ENCODE assay signal across 33 mouse cellular contexts in the genomic region with DNA sequence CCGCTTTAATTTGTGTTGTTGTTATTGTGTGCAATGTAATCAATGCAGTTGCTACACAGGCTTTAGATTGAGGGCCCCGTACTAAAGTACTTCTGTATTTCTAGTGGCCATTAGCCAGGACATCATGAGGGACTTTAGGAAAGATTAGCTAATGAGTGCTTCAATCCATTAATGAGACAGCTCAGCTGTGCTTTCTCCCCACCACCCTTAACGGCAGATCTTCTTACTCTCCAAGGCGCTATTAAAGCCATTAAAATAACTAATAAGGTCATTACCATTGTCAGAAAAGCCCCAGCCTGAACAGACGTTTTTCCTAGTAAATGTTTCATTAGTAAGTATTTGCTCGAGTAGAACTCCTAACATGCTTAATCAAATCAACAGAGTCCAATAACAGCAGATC. TPM values are rescaled to one million over a fixed set of nuclear protein-coding genes. Genes with fewer than 3 reads are reported as not detected.
DNase-seq lines count a peak whose midpoint lies in the region; ATAC-seq and TF ChIP-seq lines count a peak whose summit lies in the region.
"Had no signal": no experiment of that assay in that cellular context is flagged by ENCODE, and none has a peak within 500 bp of the region (broad histone marks: within the 10 kb centered on the region; RNA-seq: fewer than 3 reads in every experiment).

No protein-coding gene starts in this region.

- intact Hi-C loops in gastrocnemius, postnatal 36 days (cut with DNase I): no loop called here

- H3K27ac ChIP-seq in forebrain, embryonic 16.5 days (ENCODE audit: low read length): no peak overlapping the region
- no peak overlapping the region for H3K27ac ChIP-seq in forebrain, embryonic 12.5 days
- H3K27ac ChIP-seq in midbrain, embryonic 14.5 days (replicated peaks; ENCODE audit: low read depth, low read length): no peak overlapping the region
- no peak overlapping the region for H3K27ac ChIP-seq in midbrain, embryonic 13.5 days
- peak overlapping the region; percentile 35; the same call in 1 of the 2 replicates for H3K27ac ChIP-seq in embryonic fibroblast, embryonic 13.5 days (ENCODE audit: insufficient read depth, low read length)
- H3K27ac ChIP-seq in hindbrain, postnatal 0 days: no peak overlapping the region
- H3K27ac ChIP-seq: embryonic facial prominence, embryonic 13.5 days; limb, embryonic 10.5 days; liver, embryonic 15.5 days had no signal

- H3K4me3 ChIP-seq in forebrain, embryonic 16.5 days (replicated peaks; ENCODE audit: low read length): no peak overlapping the region
- H3K4me3 ChIP-seq in forebrain, embryonic 12.5 days (replicated peaks): no peak overlapping the region
- no peak overlapping the region for H3K4me3 ChIP-seq in midbrain, embryonic 14.5 days (replicated peaks; ENCODE audit: low read depth, low read length)
- H3K4me3 ChIP-seq in midbrain, embryonic 13.5 days (replicated peaks): no peak overlapping the region
- no peak overlapping the region for H3K4me3 ChIP-seq in embryonic fibroblast, embryonic 13.5 days (ENCODE audit: insufficient read depth, low read length)
- no peak overlapping the region for H3K4me3 ChIP-seq in hindbrain, postnatal 0 days (ENCODE audit: low read length)
- H3K4me3 ChIP-seq: embryonic facial prominence, embryonic 13.5 days; limb, embryonic 10.5 days; liver, embryonic 15.5 days had no signal

- ATAC-seq in forebrain, embryonic 16.5 days: peak; percentile 61
- ATAC-seq in forebrain, embryonic 12.5 days (ENCODE audit: low FRiP score): no peak
- no peak for ATAC-seq in midbrain, embryonic 14.5 days (ENCODE audit: low FRiP score, low TSS enrichment)
- ATAC-seq in midbrain, embryonic 13.5 days: no peak
- ATAC-seq in hindbrain, postnatal 0 days: no peak
- ATAC-seq: lung, postnatal 0 days had no signal

- WGBS in forebrain, embryonic 16.5 days: 13% methylated on average over 6 of the region's 6 CpGs
- WGBS in forebrain, embryonic 12.5 days: 34% methylated on average over 6 of the region's 6 CpGs
- WGBS in midbrain, embryonic 14.5 days: 63% methylated on average over 6 of the region's 6 CpGs
- 58% methylated on average over 6 of the region's 6 CpGs for WGBS in midbrain, embryonic 13.5 days
- WGBS in hindbrain, postnatal 0 days: 57% methylated on average over 6 of the region's 6 CpGs

- peak; percentile 4 for DNase-seq in midbrain, embryonic 14.5 days
- DNase-seq in hindbrain, postnatal 0 days (ENCODE audit: low spot score): peak; percentile 7
- DNase-seq in gastrocnemius, postnatal 36 days: no peak
- no peak for DNase-seq in urinary bladder, postnatal 10 days (ENCODE audit: low spot score)
- DNase-seq: adrenal gland, adult 2 months; B cell, adult 2 months; cerebellum, adult 18-20 months; cerebellum, postnatal 14 days; gastrocnemius, postnatal 10 days; heart, adult 11 months; kidney, adult 2 months; kidney, postnatal 14 days; liver; right cerebral cortex, postnatal 25 days; spleen, adult 18-20 months had no signal

- no peak overlapping the region for H3K9ac ChIP-seq in forebrain, embryonic 16.5 days (replicated peaks; ENCODE audit: low read depth, low read length)
- H3K9ac ChIP-seq in forebrain, embryonic 12.5 days: no peak overlapping the region
- H3K9ac ChIP-seq in midbrain, embryonic 14.5 days (replicated peaks; ENCODE audit: low read length): no peak overlapping the region
- no peak overlapping the region for H3K9ac ChIP-seq in midbrain, embryonic 13.5 days (replicated peaks)
- H3K9ac ChIP-seq in hindbrain, postnatal 0 days (replicated peaks; ENCODE audit: low read length): no peak overlapping the region
- H3K9ac ChIP-seq: embryonic facial prominence, embryonic 13.5 days; liver, embryonic 15.5 days had no signal

- no peaks in the 10 kb centered on the region for H3K36me3 ChIP-seq in forebrain, embryonic 16.5 days (ENCODE audit: control insufficient read depth, insufficient read depth)
- H3K36me3 ChIP-seq in forebrain, embryonic 12.5 days (replicated peaks): no peaks in the 10 kb centered on the region
- no peaks in the 10 kb centered on the region for H3K36me3 ChIP-seq in midbrain, embryonic 14.5 days (ENCODE audit: control insufficient read depth, insufficient read depth, low read length)
- no peaks in the 10 kb centered on the region for H3K36me3 ChIP-seq in midbrain, embryonic 13.5 days
- H3K36me3 ChIP-seq in hindbrain, postnatal 0 days (ENCODE audit: insufficient read depth, low read length): no peaks in the 10 kb centered on the region
- H3K36me3 ChIP-seq: embryonic facial prominence, embryonic 13.5 days; G1E; limb, embryonic 10.5 days; liver, embryonic 15.5 days had no signal

- H3K4me1 ChIP-seq in forebrain, embryonic 16.5 days (replicated peaks; ENCODE audit: control insufficient read depth, insufficient read depth, low read length): peaks cover 6% of the 10 kb centered on the region; the same call in 1 of the 2 replicates
- H3K4me1 ChIP-seq in forebrain, embryonic 12.5 days: no peaks in the 10 kb centered on the region
- H3K4me1 ChIP-seq in midbrain, embryonic 14.5 days (ENCODE audit: control insufficient read depth, insufficient read depth, low read length): no peaks in the 10 kb centered on the region
- H3K4me1 ChIP-seq in midbrain, embryonic 13.5 days (replicated peaks): no peaks in the 10 kb centered on the region
- H3K4me1 ChIP-seq in embryonic fibroblast, embryonic 13.5 days (ENCODE audit: control insufficient read depth, insufficient read depth, low read length): peaks cover 2% of the 10 kb centered on the region
- H3K4me1 ChIP-seq in hindbrain, postnatal 0 days (ENCODE audit: insufficient read depth, low read length): no peaks in the 10 kb centered on the region
- H3K4me1 ChIP-seq: embryonic facial prominence, embryonic 13.5 days; limb, embryonic 10.5 days; liver, embryonic 15.5 days had no signal

- no peak for TF ChIP-seq POLR2A in embryonic fibroblast, embryonic 13.5 days (IDR thresholded peaks at IDR 0.05; ENCODE audit: low read depth, low read length)

- TF ChIP-seq CTCF in embryonic fibroblast, embryonic 13.5 days (IDR thresholded peaks at IDR 0.05; ENCODE audit: borderline replicate concordance, insufficient read depth, low read length): no peak
- no peak for TF ChIP-seq CTCF in hindbrain, postnatal 0 days (IDR thresholded peaks at IDR 0.05; ENCODE audit: low read depth)

- no peak overlapping the region for H3K4me2 ChIP-seq in forebrain, embryonic 16.5 days (ENCODE audit: low read length)
- H3K4me2 ChIP-seq in forebrain, embryonic 12.5 days: no peak overlapping the region
- H3K4me2 ChIP-seq in midbrain, embryonic 14.5 days (ENCODE audit: low read length): no peak overlapping the region
- H3K4me2 ChIP-seq in midbrain, embryonic 13.5 days (replicated peaks): no peak overlapping the region
- H3K4me2 ChIP-seq in hindbrain, postnatal 0 days (ENCODE audit: low read depth, low read length): no peak overlapping the region
- H3K4me2 ChIP-seq: embryonic facial prominence, embryonic 13.5 days; heart, embryonic 11.5 days; liver, embryonic 15.5 days; midbrain, embryonic 11.5 days had no signal

- no peaks in the 10 kb centered on the region for H3K27me3 ChIP-seq in forebrain, embryonic 16.5 days (replicated peaks; ENCODE audit: control insufficient read depth, insufficient read depth, low read length)
- no peaks in the 10 kb centered on the region for H3K27me3 ChIP-seq in forebrain, embryonic 12.5 days
- H3K27me3 ChIP-seq in midbrain, embryonic 14.5 days (ENCODE audit: control insufficient read depth, insufficient read depth, low read length): no peaks in the 10 kb centered on the region
- H3K27me3 ChIP-seq in midbrain, embryonic 13.5 days: no peaks in the 10 kb centered on the region
- no peaks in the 10 kb centered on the region for H3K27me3 ChIP-seq in hindbrain, postnatal 0 days (ENCODE audit: insufficient read depth, low read length)
- H3K27me3 ChIP-seq: CH12.LX; embryonic facial prominence, embryonic 13.5 days; liver, embryonic 15.5 days had no signal

- H3K9me3 ChIP-seq in forebrain, embryonic 16.5 days (ENCODE audit: control insufficient read depth, low read length): no peaks in the 10 kb centered on the region
- no peaks in the 10 kb centered on the region for H3K9me3 ChIP-seq in forebrain, embryonic 12.5 days
- no peaks in the 10 kb centered on the region for H3K9me3 ChIP-seq in midbrain, embryonic 14.5 days (ENCODE audit: control insufficient read depth, low read length)
- H3K9me3 ChIP-seq in midbrain, embryonic 13.5 days: no peaks in the 10 kb centered on the region
- no peaks in the 10 kb centered on the region for H3K9me3 ChIP-seq in hindbrain, postnatal 0 days (ENCODE audit: low read length)
- H3K9me3 ChIP-seq: embryonic facial prominence, embryonic 13.5 days; limb, embryonic 10.5 days; liver, embryonic 15.5 days had no signal

RNA-seq across cellular contexts. Expression of a gene that starts 59.4 kb away (rescaled TPM):
- polyA plus RNA-seq in forebrain, embryonic 16.5 days (2015; fragmentation: Nextera tagmentation; extraction: Ambion mirVana): not detected in 2 replicates
- polyA plus RNA-seq in forebrain, embryonic 12.5 days (2016; fragmentation: Nextera tagmentation; extraction: Ambion mirVana): not detected in 2 replicates
- polyA plus RNA-seq in midbrain, embryonic 14.5 days (2014; fragmentation: Nextera tagmentation; extraction: Ambion mirVana): 0.12 TPM in 1 of 2 replicates, not detected in the other
- polyA plus RNA-seq in midbrain, embryonic 13.5 days (2015; fragmentation: Nextera tagmentation; extraction: Ambion mirVana): 0.07 TPM in 1 of 2 replicates, not detected in the other
- not detected in 2 replicates for polyA plus RNA-seq in embryonic fibroblast, embryonic 13.5 days (2011; ENCODE audit: insufficient read length, low read depth, missing spikeins)
- total RNA-seq in hindbrain, postnatal 0 days (2014; rRNA removed): not detected in 2 replicates
- polyA plus RNA-seq in hindbrain, postnatal 0 days (2015; fragmentation: Nextera tagmentation; extraction: Ambion mirVana): not detected in 2 replicates
- not detected for total RNA-seq in gastrocnemius, postnatal 36 days (2021)
- total RNA-seq: adrenal gland, adult 2 months; CH12.LX; G1E; layer of hippocampus, adult 18-20 months; layer of hippocampus, postnatal 14 days; left cerebral cortex, adult 8-10 months; megakaryocyte progenitor cell, adult 5-6 weeks had no signal
- polyA plus RNA-seq: adrenal gland, adult 2 months; embryonic facial prominence, embryonic 13.5 days; G1E; heart, embryonic 11.5 days; heart, postnatal 0 days; kidney, adult 2 months; limb, embryonic 10.5 days; lung, postnatal 0 days; midbrain, embryonic 11.5 days; urinary bladder, adult 2 months had no signal

Comparison
In these comparisons a context has a peak if more than half of its experiments do, and no peak if none do; other contexts are left out.
1. DNase-seq: peak in midbrain, embryonic 14.5 days (single experiment) and hindbrain, postnatal 0 days (single experiment); none in gastrocnemius, postnatal 36 days (0 of 2) and urinary bladder, postnatal 10 days (single experiment).